Mouse (Mus musculus): ENCODE results near the gene St6galnac5. TPM values are rescaled to one million over a fixed set of nuclear protein-coding genes. Genes with fewer than 3 reads are reported as not detected.

Gene St6galnac5
- polyA plus RNA-seq, 1 experiment = 1.2 TPM

DNA sequence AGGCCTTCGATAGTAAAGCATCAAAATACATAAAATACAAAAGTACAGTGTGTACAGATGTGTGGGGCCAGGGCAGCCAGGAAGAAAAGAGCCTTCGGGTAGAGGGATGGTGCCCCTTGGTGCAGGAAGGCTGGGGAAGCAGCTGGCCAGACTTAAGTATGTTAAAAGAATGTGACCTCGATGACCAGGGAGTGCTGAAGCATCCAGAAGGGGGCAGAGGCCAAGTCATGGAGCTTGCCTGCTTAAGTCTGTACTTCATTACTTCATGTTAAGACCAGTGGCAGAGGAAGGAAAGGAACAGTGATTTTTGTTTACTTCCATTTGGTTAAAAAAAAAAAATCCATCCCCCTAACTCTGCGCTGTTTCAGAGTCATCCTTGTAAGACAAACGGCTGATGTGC, 16.1 kb upstream of the St6galnac5 start:
- TF ChIP-seq POLR2A (IDR thresholded peaks at IDR 0.05; ENCODE audit: low read depth, low read length) (no peak), CTCF (IDR thresholded peaks at IDR 0.05; ENCODE audit: extremely low read depth, insufficient read depth, insufficient read length, insufficient replicate concordance) (no peak)
- 72% methylated on average over 5 of the region's 5 CpGs for WGBS
- Histone ChIP-seq H3K4me1 (ENCODE audit: control insufficient read depth, insufficient read depth, insufficient read length) (no peaks in the 10 kb centered on the region), H3K4me3 (ENCODE audit: extremely low read depth, insufficient read depth, insufficient read length) (no peak overlapping the region), H3K36me3 (ENCODE audit: control insufficient read depth, insufficient read depth, low read length) (no peaks in the 10 kb centered on the region), H3K27me3 (ENCODE audit: control insufficient read depth, insufficient read depth, low read length) (no peaks in the 10 kb centered on the region), H3K27ac (ENCODE audit: insufficient read depth, low read length) (no peak overlapping the region)
- DNase-seq (ENCODE audit: low read depth in 1 of 2, low spot score in 2 of 2) = no peak

GRCm38 (mm10) chr3:152993608-152994007, 11.6 kb upstream of the St6galnac5 start:
- 72% methylated on average over 5 of the region's 5 CpGs for WGBS
- DNase-seq (ENCODE audit: low read depth in 1 of 2, low spot score in 2 of 2) = no peak

GRCm38 (mm10) chr3:152990787-152991186, 8.7 kb upstream of the St6galnac5 start:
- no peaks in the 10 kb centered on the region for H3K27me3 ChIP-seq (ENCODE audit: control insufficient read depth, insufficient read depth, low read length)
- H3K36me3 ChIP-seq (ENCODE audit: control insufficient read depth, insufficient read depth, low read length) = no peaks in the 10 kb centered on the region
- no peaks in the 10 kb centered on the region for H3K4me1 ChIP-seq (ENCODE audit: control insufficient read depth, insufficient read depth, insufficient read length)
- 92% methylated on average over 2 of the region's 2 CpGs for WGBS
- no peak overlapping the region for H3K4me3 ChIP-seq (ENCODE audit: extremely low read depth, insufficient read depth, insufficient read length)
- no peak for DNase-seq (ENCODE audit: low read depth in 1 of 2, low spot score in 2 of 2)
- no peak for TF ChIP-seq POLR2A (IDR thresholded peaks at IDR 0.05; ENCODE audit: low read depth, low read length)
- TF ChIP-seq CTCF (IDR thresholded peaks at IDR 0.05; ENCODE audit: extremely low read depth, insufficient read depth, insufficient read length, insufficient replicate concordance) = no peak
- no peak overlapping the region for H3K27ac ChIP-seq (ENCODE audit: insufficient read depth, low read length)

More at GRCm38 (mm10) chr3:152993608-152994007, 11.6 kb upstream of the St6galnac5 start:
- Histone ChIP-seq H3K27me3 (ENCODE audit: control insufficient read depth, insufficient read depth, low read length) (no peaks in the 10 kb centered on the region), H3K27ac (ENCODE audit: insufficient read depth, low read length) (no peak overlapping the region), H3K4me3 (ENCODE audit: extremely low read depth, insufficient read depth, insufficient read length) (no peak overlapping the region), H3K4me1 (ENCODE audit: control insufficient read depth, insufficient read depth, insufficient read length) (no peaks in the 10 kb centered on the region), H3K36me3 (ENCODE audit: control insufficient read depth, insufficient read depth, low read length) (no peaks in the 10 kb centered on the region)
- TF ChIP-seq POLR2A (IDR thresholded peaks at IDR 0.05; ENCODE audit: low read depth, low read length) = no peak
- TF ChIP-seq CTCF (IDR thresholded peaks at IDR 0.05; ENCODE audit: extremely low read depth, insufficient read depth, insufficient read length, insufficient replicate concordance) = no peak

- peaks cover 10% of the 10 kb centered on the region for H3K27me3 ChIP-seq (ENCODE audit: control insufficient read depth, insufficient read depth, low read length)
- H3K36me3 ChIP-seq (ENCODE audit: control insufficient read depth, insufficient read depth, low read length) = no peaks in the 10 kb centered on the region
- H3K27ac ChIP-seq (ENCODE audit: insufficient read depth, low read length) = no peak overlapping the region
- WGBS = 3% methylated on average over 47 of the region's 47 CpGs
- H3K4me1 ChIP-seq (ENCODE audit: control insufficient read depth, insufficient read depth, insufficient read length) = peaks cover 2% of the 10 kb centered on the region
- H3K4me3 ChIP-seq (ENCODE audit: extremely low read depth, insufficient read depth, insufficient read length) = peak overlapping the region; percentile 7; the same call in 1 of the 2 replicates
- TF ChIP-seq POLR2A (IDR thresholded peaks at IDR 0.05; ENCODE audit: low read depth, low read length) (no peak), CTCF (IDR thresholded peaks at IDR 0.05; ENCODE audit: extremely low read depth, insufficient read depth, insufficient read length, insufficient replicate concordance) (no peak)
- no peak for DNase-seq (ENCODE audit: low read depth in 1 of 2, low spot score in 2 of 2)
Observed at GRCm38 (mm10) chr3:152980978-152981974, 770 bp downstream of the St6galnac5 start.

GRCm38 (mm10) chr3:152980431-152980830, 1.6 kb downstream of the St6galnac5 start:
- Histone ChIP-seq H3K27ac (ENCODE audit: insufficient read depth, low read length) (no peak overlapping the region), H3K36me3 (ENCODE audit: control insufficient read depth, insufficient read depth, low read length) (no peaks in the 10 kb centered on the region), H3K4me3 (ENCODE audit: extremely low read depth, insufficient read depth, insufficient read length) (no peak overlapping the region), H3K27me3 (ENCODE audit: control insufficient read depth, insufficient read depth, low read length) (peaks cover 10% of the 10 kb centered on the region), H3K4me1 (ENCODE audit: control insufficient read depth, insufficient read depth, insufficient read length) (peaks cover 2% of the 10 kb centered on the region)
- TF ChIP-seq CTCF (IDR thresholded peaks at IDR 0.05; ENCODE audit: extremely low read depth, insufficient read depth, insufficient read length, insufficient replicate concordance) = no peak
- TF ChIP-seq POLR2A (IDR thresholded peaks at IDR 0.05; ENCODE audit: low read depth, low read length) = no peak
- DNase-seq (ENCODE audit: low read depth in 1 of 2, low spot score in 2 of 2) = no peak
- whole genome bisulfite sequencing = 29% methylated on average over 6 of the region's 6 CpGs

- Histone ChIP-seq H3K36me3 (ENCODE audit: control insufficient read depth, insufficient read depth, low read length) (no peaks in the 10 kb centered on the region), H3K27ac (ENCODE audit: insufficient read depth, low read length) (no peak overlapping the region), H3K4me1 (ENCODE audit: control insufficient read depth, insufficient read depth, insufficient read length) (peaks cover 2% of the 10 kb centered on the region), H3K4me3 (ENCODE audit: extremely low read depth, insufficient read depth, insufficient read length) (no peak overlapping the region), H3K27me3 (ENCODE audit: control insufficient read depth, insufficient read depth, low read length) (peaks cover 10% of the 10 kb centered on the region)
- 26% methylated on average over 11 of the region's 11 CpGs for WGBS
- TF ChIP-seq CTCF (IDR thresholded peaks at IDR 0.05; ENCODE audit: extremely low read depth, insufficient read depth, insufficient read length, insufficient replicate concordance) = no peak
- no peak for TF ChIP-seq POLR2A (IDR thresholded peaks at IDR 0.05; ENCODE audit: low read depth, low read length)
- no peak for DNase-seq (ENCODE audit: low read depth in 1 of 2, low spot score in 2 of 2)
Observed at GRCm38 (mm10) chr3:152979481-152980092, 2.5 kb downstream of the St6galnac5 start.

Data from spleen, adult 2 months (tissue).